Mouse (Mus musculus) liver, embryonic 13.5 days (tissue): ENCODE measurements around the gene Cubn. TPM values are rescaled to one million over a fixed set of nuclear protein-coding genes. Genes with fewer than 3 reads are reported as not detected.

ENCODE experiments used
- ATAC-seq: fragments of 200-750 bp; cut with Nextera tagmentation; 2 replicates; pipeline ENCODE4 v1.8.0; 2017; ENCODE audit warnings: low read depth, mild to moderate bottlenecking, moderate number of reproducible peaks, moderate library complexity
- DNase-seq: peaks from one replicate; pipeline ENCODE4 v3.0.0; 2022
- H3K27ac ChIP-seq: fragments of 300-500 bp; sonication (generic); 2 replicates; pipeline ENCODE4 v1.5.1; 2015; ENCODE audit warnings: moderate library complexity, mild to moderate bottlenecking, inconsistent platforms
- H3K27me3 ChIP-seq: fragments of 300-500 bp; sonication (generic); 2 replicates; pipeline ENCODE4 v1.6.1; 2015; ENCODE audit warnings: mild to moderate bottlenecking, inconsistent platforms
- H3K36me3 ChIP-seq: fragments of 300-500 bp; sonication (generic); 2 replicates; pipeline ENCODE4 v1.6.1; 2015; ENCODE audit warnings: mild to moderate bottlenecking, inconsistent platforms
- H3K4me1 ChIP-seq: fragments of 300-500 bp; sonication (generic); replicated peaks from 2 replicates; pipeline ENCODE4 v1.6.1; 2015; ENCODE audit warnings: inconsistent platforms
- H3K4me2 ChIP-seq: fragments of 300-500 bp; sonication (generic); 2 replicates; pipeline ENCODE4 v1.6.1; 2015; ENCODE audit warnings: inconsistent platforms, mild to moderate bottlenecking, moderate library complexity
- H3K4me3 ChIP-seq: fragments of 300-500 bp; sonication (generic); replicated peaks from 2 replicates; pipeline ENCODE4 v1.5.1; 2015; ENCODE audit warnings: mild to moderate bottlenecking, inconsistent platforms
- H3K9ac ChIP-seq: fragments of 300-500 bp; sonication (generic); 2 replicates; pipeline ENCODE4 v1.6.1; 2015; ENCODE audit warnings: mild to moderate bottlenecking, inconsistent platforms
- H3K9me3 ChIP-seq: fragments of 300-500 bp; sonication (generic); replicated peaks from 2 replicates; pipeline ENCODE4 v1.6.1; 2016; ENCODE audit warnings: inconsistent platforms
- WGBS: fragments of 180-500 bp; shearing (Covaris S2); methylation state at CpG from one replicate; pipeline ENCODE4 v1.1.7; 2015; ENCODE audit not compliant: insufficient replicate concordance; 5-methylcytosine and 5-hydroxymethylcytosine counted together
- polyA plus RNA-seq: library from polyadenylated mRNA; unstranded; fragments of >200 nt; fragmentation: Nextera tagmentation; extraction: Ambion mirVana; gene quantifications from 2 replicates; pipeline ENCODE4 v1.2.1, GENCODE M21; 2015

The Cubn gene
- polyA plus RNA-seq, 1 experiment from 2014 or later = 0.03 TPM

DNA sequence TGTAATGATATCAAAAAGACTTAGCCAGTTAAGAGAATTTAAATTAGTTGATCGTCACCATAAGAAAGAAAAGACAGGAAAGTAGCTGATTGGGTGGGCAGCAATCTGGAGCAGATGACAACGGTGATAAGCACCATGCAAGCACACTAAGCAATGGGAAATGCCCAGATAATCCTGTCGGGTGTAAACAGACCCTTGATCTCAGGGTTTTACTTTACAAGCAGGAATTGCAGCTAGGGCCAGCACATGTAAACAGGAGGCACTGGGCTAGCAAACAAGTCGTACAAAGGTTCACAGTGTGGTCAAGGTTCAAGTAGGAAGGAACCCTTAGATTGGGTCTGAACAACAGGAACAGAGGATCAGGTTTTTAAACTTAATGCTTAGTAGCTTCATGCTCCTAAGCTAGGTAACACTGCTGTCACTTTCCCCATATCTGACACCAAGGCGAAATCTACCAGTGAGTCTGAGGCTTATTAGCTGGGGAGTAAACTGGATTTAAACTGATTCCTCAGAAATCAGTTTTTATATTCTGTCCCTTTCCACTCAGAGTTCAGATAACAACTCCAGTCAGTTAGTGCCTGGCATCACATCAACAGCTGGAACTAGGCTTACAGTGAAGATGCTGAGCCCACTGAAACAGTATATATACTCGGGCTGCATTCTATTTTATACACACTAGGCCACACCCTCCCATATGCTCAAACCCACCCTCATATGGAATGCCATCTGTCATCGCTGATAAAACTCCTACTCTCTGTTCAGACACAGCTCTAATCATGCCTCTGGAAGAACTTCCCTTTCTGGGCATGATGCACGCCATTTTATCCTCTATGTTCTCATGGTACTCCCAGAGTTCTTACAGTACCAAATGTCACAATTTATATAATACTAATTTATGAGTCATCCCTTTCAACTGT, 32.2 kb upstream of the Cubn start:
- DNase-seq = peak; percentile 50
- Histone ChIP-seq H3K27me3 (no peaks in the 10 kb centered on the region), H3K36me3 (no peaks in the 10 kb centered on the region), H3K9ac (no peak overlapping the region), H3K4me3 (peak overlapping the region; percentile 20; the same call in 1 of the 2 replicates), H3K9me3 (no peaks in the 10 kb centered on the region), H3K4me2 (peak overlapping the region; percentile 54), H3K4me1 (peaks cover 46% of the 10 kb centered on the region), H3K27ac (peak overlapping the region; percentile 81)
- ATAC-seq = peak; percentile 97
- WGBS = 11% methylated on average over 8 of the region's 8 CpGs

DNA sequence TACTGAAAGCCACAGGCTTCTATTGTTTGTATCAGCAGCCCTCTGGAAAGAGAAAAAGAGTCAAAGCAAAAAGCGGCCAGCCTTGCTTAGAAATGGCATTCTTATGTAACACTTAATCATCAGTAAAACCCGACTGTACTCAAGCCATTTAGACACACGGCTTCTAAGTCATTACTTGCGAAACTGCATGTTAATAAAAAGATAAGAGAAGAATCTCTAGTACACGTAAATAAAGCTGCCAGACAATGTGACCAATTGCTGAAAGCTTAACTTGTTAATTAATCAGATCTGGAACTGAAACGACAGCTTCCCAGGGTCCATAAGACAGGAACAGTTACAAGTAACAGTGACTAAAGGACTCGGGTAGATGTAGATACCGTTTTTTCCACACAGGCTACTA, 30.5 kb upstream of the Cubn start:
- Histone ChIP-seq H3K9ac (no peak overlapping the region), H3K9me3 (no peaks in the 10 kb centered on the region), H3K4me3 (no peak overlapping the region), H3K4me2 (no peak overlapping the region), H3K36me3 (no peaks in the 10 kb centered on the region), H3K27me3 (no peaks in the 10 kb centered on the region), H3K4me1 (peaks cover 33% of the 10 kb centered on the region), H3K27ac (no peak overlapping the region)
- DNase-seq (no peak), ATAC-seq (no peak)
- WGBS = 40% methylated on average over 8 of the region's 8 CpGs

DNA sequence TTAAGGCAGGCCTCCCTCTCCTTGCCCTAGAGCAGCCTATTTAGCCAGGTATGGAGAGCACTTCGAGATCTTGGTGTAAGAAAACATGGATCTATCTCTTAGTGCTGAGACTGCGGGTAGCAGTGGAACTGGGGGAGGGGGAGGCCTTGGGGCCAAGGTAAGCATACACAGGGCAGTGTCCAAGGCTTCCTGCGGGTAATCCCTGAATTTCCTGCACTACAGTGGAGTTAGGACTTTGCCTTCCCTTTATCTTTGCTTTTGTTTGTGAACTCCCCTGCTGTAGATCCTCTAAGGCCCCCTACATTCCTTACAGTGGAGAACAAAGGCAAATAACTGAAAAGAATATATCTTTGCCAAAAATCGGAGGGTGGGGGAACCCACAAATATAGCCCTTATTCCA, 23.3 kb upstream of the Cubn start:
- DNase-seq = no peak
- H3K9ac ChIP-seq = no peak overlapping the region
- WGBS = 62% methylated on average over 4 of the region's 4 CpGs
- no peaks in the 10 kb centered on the region for H3K27me3 ChIP-seq
- H3K4me1 ChIP-seq = no peaks in the 10 kb centered on the region
- no peaks in the 10 kb centered on the region for H3K9me3 ChIP-seq
- no peak overlapping the region for H3K27ac ChIP-seq
- H3K4me2 ChIP-seq = no peak overlapping the region
- H3K4me3 ChIP-seq = no peak overlapping the region
- H3K36me3 ChIP-seq = no peaks in the 10 kb centered on the region
- ATAC-seq = 0 out of 2 replicates have a peak, but pooled peaks have one; percentile 23

DNA sequence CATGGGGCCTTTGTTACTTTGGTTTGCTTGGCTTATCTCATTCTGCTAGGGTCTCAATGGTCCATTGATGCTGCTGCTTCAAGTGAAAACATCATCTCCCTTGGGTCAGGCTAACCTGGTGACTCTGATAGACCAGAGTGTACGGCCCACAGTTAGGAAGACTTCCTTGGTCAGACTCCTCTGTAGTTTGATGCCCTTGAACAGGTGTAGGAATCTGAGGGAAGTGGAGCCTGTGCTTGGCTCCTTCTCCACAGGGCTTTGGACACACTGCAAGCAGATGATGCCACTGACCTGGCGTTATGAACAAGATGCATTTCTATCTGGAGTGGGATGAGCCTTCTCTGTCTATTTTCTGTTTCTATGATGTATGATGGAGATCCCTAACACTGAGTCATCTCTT, 11.1 kb upstream of the Cubn start:
- Histone ChIP-seq H3K27ac (no peak overlapping the region), H3K4me3 (no peak overlapping the region), H3K36me3 (no peaks in the 10 kb centered on the region), H3K4me1 (peaks cover 6% of the 10 kb centered on the region), H3K27me3 (no peaks in the 10 kb centered on the region), H3K9ac (no peak overlapping the region), H3K9me3 (no peaks in the 10 kb centered on the region), H3K4me2 (no peak overlapping the region)
- no peak for DNase-seq
- WGBS = 73% methylated on average over 2 of the region's 2 CpGs
- no peak for ATAC-seq

DNA sequence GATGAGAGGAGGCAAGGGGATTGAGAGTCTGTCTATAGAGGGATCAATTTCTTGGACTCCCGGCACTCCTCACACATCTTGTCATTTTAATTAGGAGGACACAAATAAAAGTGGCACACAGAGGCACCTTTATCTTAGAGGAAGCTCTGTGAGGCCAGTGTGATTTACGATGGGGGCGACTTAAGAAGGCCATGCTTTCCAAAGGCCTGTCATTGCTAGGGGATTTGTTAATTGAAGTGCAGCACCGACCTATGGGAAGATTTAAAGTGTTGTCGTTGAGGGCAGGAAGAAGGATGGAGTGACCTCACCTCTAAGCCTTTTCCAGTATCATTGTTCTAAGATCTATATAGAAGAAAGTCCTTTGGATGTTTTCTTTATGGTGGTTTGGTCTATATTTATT, 9.9 kb upstream of the Cubn start:
- ATAC-seq = no peak
- H3K9me3 ChIP-seq = no peaks in the 10 kb centered on the region
- H3K36me3 ChIP-seq = no peaks in the 10 kb centered on the region
- no peak overlapping the region for H3K4me3 ChIP-seq
- no peak overlapping the region for H3K4me2 ChIP-seq
- peaks cover 6% of the 10 kb centered on the region for H3K4me1 ChIP-seq
- 44% methylated on average over 5 of the region's 5 CpGs for WGBS
- H3K27me3 ChIP-seq = no peaks in the 10 kb centered on the region
- no peak for DNase-seq
- H3K27ac ChIP-seq = no peak overlapping the region
- no peak overlapping the region for H3K9ac ChIP-seq

DNA sequence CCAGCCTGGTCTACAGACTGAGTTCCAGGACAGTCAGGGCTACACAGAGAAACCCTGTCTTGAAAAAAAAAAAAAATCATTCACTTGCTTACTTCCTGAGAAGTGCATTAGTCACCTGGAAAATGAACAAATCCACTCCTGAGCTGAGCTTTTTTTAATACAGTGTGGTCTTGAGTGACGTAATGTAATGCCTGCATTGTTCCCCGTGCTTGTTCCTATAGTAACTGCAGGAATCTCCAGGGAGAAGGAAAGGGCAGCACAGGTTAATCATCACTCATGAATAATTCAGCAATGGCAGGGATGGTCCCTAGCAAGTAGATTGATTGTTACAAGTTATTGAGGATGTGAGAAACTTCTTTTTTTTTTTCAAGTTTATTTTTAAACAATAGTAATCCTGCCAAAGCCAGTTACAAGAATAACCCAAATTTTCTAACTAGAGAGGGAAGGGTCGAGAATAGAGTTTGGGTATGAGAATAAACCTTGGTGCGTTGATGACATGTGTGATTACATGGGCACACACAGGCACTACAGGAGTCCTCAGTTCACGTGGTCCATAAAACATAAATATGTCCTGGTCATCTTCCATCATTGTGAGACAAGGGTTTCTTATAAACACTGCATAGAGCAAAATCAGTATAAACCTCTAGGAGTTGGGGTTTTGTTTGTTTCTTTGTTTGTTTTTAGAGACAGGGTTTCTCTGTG, 8.8 kb upstream of the Cubn start:
- DNase-seq = no peak
- no peak overlapping the region for H3K4me2 ChIP-seq
- no peak overlapping the region for H3K27ac ChIP-seq
- no peak overlapping the region for H3K4me3 ChIP-seq
- H3K36me3 ChIP-seq = no peaks in the 10 kb centered on the region
- no peak overlapping the region for H3K9ac ChIP-seq
- 67% methylated on average over 5 of the region's 5 CpGs for WGBS
- no peaks in the 10 kb centered on the region for H3K27me3 ChIP-seq
- ATAC-seq = no peak
- H3K4me1 ChIP-seq = peaks cover 10% of the 10 kb centered on the region
- H3K9me3 ChIP-seq = no peaks in the 10 kb centered on the region

DNA sequence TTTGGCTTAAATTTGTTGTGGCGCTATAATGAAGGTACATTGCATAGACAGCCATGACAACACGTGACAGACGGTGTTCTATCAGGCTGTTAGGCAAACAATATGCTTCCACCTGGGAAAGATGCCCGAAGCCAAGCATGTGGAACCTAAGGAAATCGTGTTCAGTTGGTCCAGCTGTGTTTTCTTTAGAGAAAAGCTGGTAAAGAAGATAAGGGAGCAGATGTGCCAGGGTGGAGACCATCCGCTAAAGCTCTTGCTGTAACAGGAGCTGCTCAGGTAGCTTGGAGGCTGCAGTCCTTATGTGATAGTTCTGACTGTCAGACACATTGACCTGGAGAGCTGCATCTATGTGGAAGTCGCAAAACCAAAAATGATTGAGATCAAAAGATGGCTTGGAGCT, 7.6 kb upstream of the Cubn start:
- Histone ChIP-seq H3K27ac (no peak overlapping the region), H3K36me3 (no peaks in the 10 kb centered on the region), H3K9me3 (no peaks in the 10 kb centered on the region), H3K9ac (no peak overlapping the region), H3K4me2 (no peak overlapping the region), H3K27me3 (no peaks in the 10 kb centered on the region), H3K4me3 (no peak overlapping the region), H3K4me1 (peaks cover 10% of the 10 kb centered on the region)
- 53% methylated on average over 7 of the region's 7 CpGs for WGBS
- DNase-seq (no peak), ATAC-seq (peak; percentile 65; the same call in 1 of the 2 replicates)

DNA sequence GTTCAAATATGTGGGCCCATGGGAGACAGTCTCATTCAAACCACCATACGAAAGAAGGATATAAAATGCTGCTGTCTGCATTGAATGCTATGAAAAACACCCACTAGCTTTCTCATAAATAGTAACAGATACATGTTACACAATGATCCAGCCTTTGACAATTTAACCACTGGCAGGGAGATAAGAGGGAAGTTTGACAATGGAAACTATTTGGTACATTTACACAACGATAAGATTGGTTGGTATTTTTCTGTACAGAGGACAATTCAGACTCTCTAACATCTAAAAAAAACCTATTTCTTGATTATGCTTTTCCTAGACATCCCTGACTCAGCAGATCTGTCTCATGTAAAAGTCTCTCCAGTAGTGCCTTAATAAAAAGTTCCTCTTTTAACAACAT, 4.5 kb upstream of the Cubn start:
- DNase-seq (no peak), ATAC-seq (no peak)
- H3K27me3 ChIP-seq = no peaks in the 10 kb centered on the region
- no peak overlapping the region for H3K9ac ChIP-seq
- no peak overlapping the region for H3K4me2 ChIP-seq
- H3K36me3 ChIP-seq = no peaks in the 10 kb centered on the region
- no peaks in the 10 kb centered on the region for H3K9me3 ChIP-seq
- no peak overlapping the region for H3K27ac ChIP-seq
- H3K4me1 ChIP-seq = peaks cover 10% of the 10 kb centered on the region
- WGBS = 38% methylated on average over 2 of the region's 2 CpGs
- H3K4me3 ChIP-seq = no peak overlapping the region

DNA sequence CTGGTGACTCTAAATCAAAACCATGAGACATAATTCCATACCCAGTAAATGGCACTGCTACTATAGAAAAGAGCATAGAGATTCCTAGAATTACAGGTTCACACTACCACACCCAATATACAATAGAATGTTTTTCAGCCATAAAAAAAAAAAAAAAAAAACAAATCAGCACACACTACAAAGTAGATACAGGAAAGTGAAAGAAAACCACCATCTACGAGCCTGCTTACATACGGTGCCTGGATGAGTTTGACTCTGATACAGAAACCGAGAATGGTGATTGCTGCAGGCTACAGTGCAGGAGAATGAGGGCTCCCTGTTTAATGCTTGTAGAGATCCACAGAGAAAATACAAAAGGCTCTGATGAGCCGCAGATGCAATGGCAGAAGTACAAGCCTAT, 1.3 kb upstream of the Cubn start:
- ATAC-seq (no peak), DNase-seq (no peak)
- Histone ChIP-seq H3K4me3 (no peak overlapping the region), H3K36me3 (no peaks in the 10 kb centered on the region), H3K27me3 (no peaks in the 10 kb centered on the region), H3K4me2 (no peak overlapping the region), H3K9me3 (no peaks in the 10 kb centered on the region), H3K4me1 (peaks cover 4% of the 10 kb centered on the region; the same call in 1 of the 2 replicates), H3K9ac (no peak overlapping the region), H3K27ac (no peak overlapping the region)
- 75% methylated on average over 4 of the region's 4 CpGs for WGBS

DNA sequence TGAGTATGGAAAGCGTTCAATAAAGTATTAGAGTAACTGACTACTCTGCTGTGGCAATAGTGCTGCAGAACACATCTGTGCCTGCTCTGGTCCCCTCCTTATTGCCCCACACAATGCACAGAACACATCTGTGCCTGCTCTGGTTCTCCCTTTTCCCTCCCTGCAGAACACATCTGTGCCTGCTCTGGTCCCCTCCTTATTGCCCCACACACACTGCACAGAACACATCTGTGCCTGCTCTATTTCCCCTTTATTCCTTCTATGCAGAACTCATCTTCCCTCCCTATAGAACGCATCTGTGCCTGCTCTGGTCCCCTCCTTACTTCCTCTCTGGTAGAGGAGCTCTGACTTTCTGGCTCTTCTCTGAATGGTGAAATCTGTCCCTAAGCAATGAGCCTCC, 1.1 kb downstream of the Cubn start:
- no peaks in the 10 kb centered on the region for H3K4me1 ChIP-seq
- H3K4me2 ChIP-seq = no peak overlapping the region
- no peak for ATAC-seq
- H3K27ac ChIP-seq = no peak overlapping the region
- H3K9ac ChIP-seq = no peak overlapping the region
- 61% methylated on average over 2 of the region's 2 CpGs for WGBS
- no peak for DNase-seq
- H3K36me3 ChIP-seq = no peaks in the 10 kb centered on the region
- H3K9me3 ChIP-seq = no peaks in the 10 kb centered on the region
- H3K27me3 ChIP-seq = no peaks in the 10 kb centered on the region
- H3K4me3 ChIP-seq = no peak overlapping the region

DNA sequence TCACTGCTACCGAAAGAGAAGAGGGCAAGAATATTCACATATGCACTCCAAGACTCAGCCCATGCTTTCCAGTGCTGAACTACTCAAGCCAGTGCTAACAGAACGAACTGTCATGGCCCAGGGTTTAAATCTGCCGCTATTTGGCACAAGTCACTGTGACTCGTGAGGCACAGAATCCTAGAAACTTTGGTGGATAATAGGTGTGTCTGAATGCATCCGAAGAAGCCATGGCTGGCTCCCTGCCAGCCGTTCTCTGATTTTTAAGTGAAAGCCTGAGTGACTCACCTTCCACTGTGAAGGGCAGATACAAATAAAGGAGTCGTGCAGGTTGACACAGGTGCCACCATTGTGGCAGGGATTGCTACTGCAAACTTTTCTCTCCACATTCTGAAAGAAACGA, 5.1 kb downstream of the Cubn start:
- Histone ChIP-seq H3K27ac (no peak overlapping the region), H3K4me3 (no peak overlapping the region), H3K27me3 (no peaks in the 10 kb centered on the region), H3K4me1 (no peaks in the 10 kb centered on the region), H3K9ac (no peak overlapping the region), H3K4me2 (no peak overlapping the region), H3K9me3 (no peaks in the 10 kb centered on the region), H3K36me3 (no peaks in the 10 kb centered on the region)
- WGBS = 64% methylated on average over 8 of the region's 8 CpGs
- ATAC-seq (no peak), DNase-seq (no peak)
